Mouse (Mus musculus): Measurements from ENCODE around the gene Skint1. TPM values are rescaled to one million over a fixed set of nuclear protein-coding genes. Genes with fewer than 3 reads are reported as not detected.

Gene Skint1
- total RNA-seq (2023) = not detected

GRCm38 (mm10) chr4:112005969-112006368, at the start of gene Skint1:
Gene Skint1 (plus strand): TSS chr4:112006269.

DNA sequence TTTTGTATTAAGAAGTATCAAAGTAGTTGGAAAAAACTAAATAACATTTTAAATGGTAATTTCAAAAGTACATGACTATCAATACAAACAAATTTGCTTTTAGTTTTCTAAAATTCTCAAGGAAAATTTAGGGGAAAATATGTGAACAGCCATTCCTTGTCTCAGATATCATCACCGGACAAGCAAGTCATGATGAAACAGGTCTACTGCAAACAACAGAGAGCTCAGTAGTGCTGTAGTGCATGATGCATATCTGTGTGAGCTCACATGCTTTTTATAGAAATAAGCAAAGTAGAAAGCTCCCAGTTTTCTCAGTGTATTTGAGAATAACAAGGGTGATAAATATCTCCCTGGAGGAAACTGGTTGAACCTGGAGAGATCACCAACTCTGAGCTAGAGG, 33.4 kb upstream of the Skint1 start, which contains the start of gene Skint7:
TSS of gene Skint7 (plus strand) at position 301 of the 400 bp plus-strand sequence.

DNA sequence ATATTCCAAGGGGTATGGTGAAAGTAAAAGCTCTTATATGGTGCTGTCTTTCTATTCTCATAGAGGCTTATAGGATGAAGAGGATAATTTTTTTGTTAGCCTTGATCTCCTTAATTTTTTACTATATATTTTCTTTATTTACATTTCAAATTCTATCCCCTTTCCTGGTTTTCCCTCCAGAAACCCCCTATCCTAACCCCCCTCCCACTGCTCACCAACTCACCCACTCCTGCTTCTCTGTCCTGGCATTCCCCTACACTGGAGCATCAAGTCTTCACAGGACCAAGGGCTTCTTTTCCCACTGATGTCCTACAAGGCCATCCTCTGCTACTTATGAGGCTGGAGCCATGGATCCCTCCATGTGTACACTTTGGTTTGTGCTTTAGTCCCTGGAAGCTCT, 65.6 kb downstream of the Skint1 start, which contains the start of gene Skint4:
TSS of gene Skint4 (plus strand) at position 301 of the 400 bp plus-strand sequence.

Other genes starting within 250 kb of the Skint1 start
- gene Slc5a9, start 103.4 kb upstream of the Skint1 start, total RNA-seq (2023) = not detected
- not detected for gene Skint8, start 86.9 kb upstream of the Skint1 start, total RNA-seq (2023)
- gene Skint7, start 33.3 kb upstream of the Skint1 start, total RNA-seq (2023) = not detected
- not detected for gene Skint4, start 65.7 kb downstream of the Skint1 start, total RNA-seq (2023)
- gene Skint3, start 226.0 kb downstream of the Skint1 start, total RNA-seq (2023) = not detected